Mouse (Mus musculus): ENCODE measurements at regions not wholly inside any gene's neighbourhood (a gene's known extent, or its start where the extent isn't known, plus 50 kb on each side); places are given as distances from the start of the nearest gene placed in this dataset.

DNA sequence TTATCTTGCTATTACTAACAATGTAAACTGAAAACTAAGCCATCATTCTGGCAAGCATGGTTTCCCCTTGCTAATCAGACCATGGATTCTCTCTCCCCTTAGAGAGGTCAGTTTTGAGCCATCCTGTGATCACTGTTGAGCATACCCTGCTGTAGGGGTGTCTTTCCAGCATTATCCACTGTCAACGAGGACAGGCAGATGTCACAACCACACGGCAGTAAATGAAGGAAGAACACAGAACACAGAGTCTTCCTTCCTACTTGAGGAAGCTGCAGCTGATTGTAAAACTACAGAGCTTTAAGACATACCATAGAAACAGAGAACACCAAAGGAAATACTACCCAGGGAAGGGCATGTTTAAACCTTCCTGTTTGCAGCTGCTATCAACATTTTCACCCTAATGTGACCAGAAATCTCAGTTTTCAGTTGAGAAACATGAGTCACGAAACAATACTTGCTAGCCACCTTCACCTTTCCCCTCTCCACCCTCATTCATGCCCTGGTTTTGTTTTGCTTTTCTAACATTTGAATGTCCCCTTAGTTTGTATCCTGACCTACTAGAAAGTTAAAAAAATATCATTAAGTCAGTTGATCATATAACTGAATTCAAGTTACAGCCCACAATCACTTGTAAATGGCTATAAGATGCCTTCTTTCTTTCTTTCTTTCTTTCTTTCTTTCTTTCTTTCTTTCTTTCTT is 356.8 kb upstream of the Cited2 start:
- Histone ChIP-seq H3K9ac (ENCODE audit: low read depth, low read length) (no peak overlapping the region), H3K4me3 (ENCODE audit: low read length) (no peak overlapping the region), H3K27ac (ENCODE audit: low read depth, low read length) (no peak overlapping the region), H3K9me3 (ENCODE audit: control insufficient read depth, low read length) (no peaks in the 10 kb centered on the region), H3K4me2 (ENCODE audit: low read length) (no peak overlapping the region), H3K4me1 (ENCODE audit: control insufficient read depth, insufficient read depth, low read depth, low read length) (no peaks in the 10 kb centered on the region), H3K36me3 (ENCODE audit: control insufficient read depth, insufficient read depth, low read length) (no peaks in the 10 kb centered on the region), H3K27me3 (replicated peaks; ENCODE audit: control insufficient read depth, insufficient read depth, low read length) (no peaks in the 10 kb centered on the region)
- 72% methylated on average over 3 of the region's 3 CpGs for WGBS
- no peak for ATAC-seq

DNA sequence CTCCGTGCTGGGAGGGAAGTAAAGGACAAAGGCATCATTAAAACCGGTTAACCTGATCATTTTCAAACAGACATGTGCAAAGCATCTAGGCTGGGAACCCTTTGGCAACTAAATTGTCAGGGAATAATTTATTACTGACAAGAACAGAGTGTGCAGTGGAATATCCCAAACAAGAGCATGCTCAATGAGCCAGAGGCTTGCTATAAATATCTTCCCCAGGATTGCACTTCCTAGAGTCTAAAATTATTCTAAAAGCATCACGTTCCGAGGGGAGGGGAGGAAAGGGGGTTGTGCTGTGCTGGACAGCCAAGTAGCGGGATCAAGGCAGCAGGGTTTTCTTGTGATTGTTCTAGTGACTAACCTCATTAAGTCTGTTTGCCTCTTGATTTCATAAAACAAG is 356.0 kb upstream of the Cited2 start:
- no peaks in the 10 kb centered on the region for H3K27me3 ChIP-seq (replicated peaks; ENCODE audit: control insufficient read depth, insufficient read depth, low read length)
- H3K4me2 ChIP-seq (ENCODE audit: low read length) = no peak overlapping the region
- WGBS = 13% methylated on average over 5 of the region's 5 CpGs
- peak; percentile 71 for ATAC-seq
- H3K36me3 ChIP-seq (ENCODE audit: control insufficient read depth, insufficient read depth, low read length) = no peaks in the 10 kb centered on the region
- H3K4me3 ChIP-seq (ENCODE audit: low read length) = no peak overlapping the region
- H3K9ac ChIP-seq (ENCODE audit: low read depth, low read length) = no peak overlapping the region
- no peak overlapping the region for H3K27ac ChIP-seq (ENCODE audit: low read depth, low read length)
- no peaks in the 10 kb centered on the region for H3K4me1 ChIP-seq (ENCODE audit: control insufficient read depth, insufficient read depth, low read depth, low read length)
- no peaks in the 10 kb centered on the region for H3K9me3 ChIP-seq (ENCODE audit: control insufficient read depth, low read length)

DNA sequence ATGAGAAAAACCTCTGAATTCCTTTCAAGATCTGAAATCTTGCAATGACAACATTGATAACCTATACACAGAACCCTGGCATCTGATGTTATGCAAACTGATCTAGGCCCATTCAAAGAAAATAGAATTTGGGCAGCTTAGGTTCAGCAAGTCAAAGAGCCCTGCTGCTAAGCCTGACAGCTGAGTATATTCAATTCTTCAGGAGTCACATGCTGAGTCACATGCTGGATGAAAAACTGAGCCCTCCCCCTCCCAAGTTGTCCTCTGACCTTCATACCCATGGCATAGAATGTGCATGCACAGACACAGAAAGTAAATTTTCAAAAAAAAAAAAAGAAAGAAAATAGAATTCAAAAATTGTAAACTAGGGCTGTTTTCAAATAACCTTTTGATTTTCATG is 355.6 kb upstream of the Cited2 start:
- Histone ChIP-seq H3K36me3 (ENCODE audit: control insufficient read depth, insufficient read depth, low read length) (no peaks in the 10 kb centered on the region), H3K9ac (ENCODE audit: low read depth, low read length) (no peak overlapping the region), H3K4me2 (ENCODE audit: low read length) (no peak overlapping the region), H3K9me3 (ENCODE audit: control insufficient read depth, low read length) (no peaks in the 10 kb centered on the region), H3K27me3 (replicated peaks; ENCODE audit: control insufficient read depth, insufficient read depth, low read length) (no peaks in the 10 kb centered on the region), H3K4me1 (ENCODE audit: control insufficient read depth, insufficient read depth, low read depth, low read length) (no peaks in the 10 kb centered on the region), H3K27ac (ENCODE audit: low read depth, low read length) (no peak overlapping the region), H3K4me3 (ENCODE audit: low read length) (no peak overlapping the region)
- ATAC-seq = no peak

DNA sequence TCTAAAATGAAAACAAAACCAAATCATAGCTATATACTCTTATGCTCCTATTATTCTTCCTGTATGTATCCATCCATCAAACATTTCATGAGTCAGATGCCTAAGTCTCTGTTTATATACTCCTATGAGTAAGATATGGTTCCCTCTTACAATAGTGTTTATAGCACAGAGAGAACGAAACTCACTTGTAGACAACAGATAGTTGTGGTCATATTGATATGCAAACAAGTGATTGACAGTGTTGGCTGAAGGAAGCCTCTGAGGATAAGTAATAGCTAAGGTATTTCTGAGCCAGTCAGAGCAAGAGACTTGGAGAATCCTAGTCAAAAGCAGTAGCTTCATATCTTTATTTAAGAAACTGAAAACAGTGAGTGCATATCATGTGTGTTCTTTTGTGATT is 354.4 kb upstream of the Cited2 start:
- Histone ChIP-seq H3K27me3 (replicated peaks; ENCODE audit: control insufficient read depth, insufficient read depth, low read length) (no peaks in the 10 kb centered on the region), H3K4me1 (ENCODE audit: control insufficient read depth, insufficient read depth, low read depth, low read length) (no peaks in the 10 kb centered on the region), H3K4me2 (ENCODE audit: low read length) (no peak overlapping the region), H3K4me3 (ENCODE audit: low read length) (no peak overlapping the region), H3K27ac (ENCODE audit: low read depth, low read length) (no peak overlapping the region), H3K9ac (ENCODE audit: low read depth, low read length) (no peak overlapping the region), H3K36me3 (ENCODE audit: control insufficient read depth, insufficient read depth, low read length) (no peaks in the 10 kb centered on the region), H3K9me3 (ENCODE audit: control insufficient read depth, low read length) (no peaks in the 10 kb centered on the region)
- 82% methylated on average over 1 of the region's 1 CpGs for WGBS
- ATAC-seq = no peak

DNA sequence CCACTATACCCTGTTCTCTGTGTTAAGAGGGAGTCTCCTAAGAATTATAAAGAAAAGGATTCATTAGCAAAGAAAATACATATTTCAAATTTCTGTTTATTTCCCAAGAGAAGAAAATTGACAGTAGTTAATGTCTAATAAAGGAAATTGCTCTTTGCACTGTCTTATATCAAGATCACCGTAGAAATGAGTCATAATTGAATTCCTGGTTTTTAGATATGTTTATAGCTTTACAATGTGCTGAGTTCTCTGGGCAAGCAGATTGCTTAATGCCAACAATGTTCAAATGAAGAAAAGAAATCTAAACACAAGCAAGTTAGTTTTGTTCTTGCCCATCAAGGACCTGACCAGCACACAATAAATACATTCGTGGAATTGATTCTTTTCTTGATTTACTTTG is 350.1 kb upstream of the Cited2 start:
- 64% methylated on average over 2 of the region's 2 CpGs for WGBS
- no peaks in the 10 kb centered on the region for H3K27me3 ChIP-seq (replicated peaks; ENCODE audit: control insufficient read depth, insufficient read depth, low read length)
- H3K4me2 ChIP-seq (ENCODE audit: low read length) = no peak overlapping the region
- H3K9ac ChIP-seq (ENCODE audit: low read depth, low read length) = no peak overlapping the region
- no peaks in the 10 kb centered on the region for H3K4me1 ChIP-seq (ENCODE audit: control insufficient read depth, insufficient read depth, low read depth, low read length)
- H3K4me3 ChIP-seq (ENCODE audit: low read length) = no peak overlapping the region
- H3K9me3 ChIP-seq (ENCODE audit: control insufficient read depth, low read length) = no peaks in the 10 kb centered on the region
- H3K27ac ChIP-seq (ENCODE audit: low read depth, low read length) = no peak overlapping the region
- ATAC-seq = no peak
- H3K36me3 ChIP-seq (ENCODE audit: control insufficient read depth, insufficient read depth, low read length) = no peaks in the 10 kb centered on the region

DNA sequence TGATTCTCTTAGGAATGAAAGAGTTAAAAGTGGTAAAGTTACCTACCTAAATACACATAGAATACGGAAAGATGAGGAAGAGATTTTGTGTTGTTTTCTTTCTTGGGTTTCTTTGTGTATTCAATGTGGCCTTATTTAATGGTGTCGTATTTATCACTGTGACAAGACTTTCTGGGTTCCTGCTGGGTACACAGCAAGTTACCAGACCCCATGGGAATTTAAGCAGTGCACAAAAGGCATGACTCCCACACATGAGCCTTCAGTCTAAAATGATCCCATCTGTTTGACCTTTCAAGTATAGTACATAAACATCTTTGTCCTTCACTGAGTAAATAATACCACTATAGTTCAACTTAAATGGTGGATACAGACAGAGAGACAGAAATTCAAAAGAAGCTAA is 349.0 kb upstream of the Cited2 start:
- Histone ChIP-seq H3K4me1 (ENCODE audit: control insufficient read depth, insufficient read depth, low read depth, low read length) (no peaks in the 10 kb centered on the region), H3K9ac (ENCODE audit: low read depth, low read length) (no peak overlapping the region), H3K4me2 (ENCODE audit: low read length) (no peak overlapping the region), H3K4me3 (ENCODE audit: low read length) (no peak overlapping the region), H3K27me3 (replicated peaks; ENCODE audit: control insufficient read depth, insufficient read depth, low read length) (no peaks in the 10 kb centered on the region), H3K9me3 (ENCODE audit: control insufficient read depth, low read length) (no peaks in the 10 kb centered on the region), H3K36me3 (ENCODE audit: control insufficient read depth, insufficient read depth, low read length) (no peaks in the 10 kb centered on the region), H3K27ac (ENCODE audit: low read depth, low read length) (no peak overlapping the region)
- no peak for ATAC-seq
- 33% methylated on average over 2 of the region's 2 CpGs for WGBS

DNA sequence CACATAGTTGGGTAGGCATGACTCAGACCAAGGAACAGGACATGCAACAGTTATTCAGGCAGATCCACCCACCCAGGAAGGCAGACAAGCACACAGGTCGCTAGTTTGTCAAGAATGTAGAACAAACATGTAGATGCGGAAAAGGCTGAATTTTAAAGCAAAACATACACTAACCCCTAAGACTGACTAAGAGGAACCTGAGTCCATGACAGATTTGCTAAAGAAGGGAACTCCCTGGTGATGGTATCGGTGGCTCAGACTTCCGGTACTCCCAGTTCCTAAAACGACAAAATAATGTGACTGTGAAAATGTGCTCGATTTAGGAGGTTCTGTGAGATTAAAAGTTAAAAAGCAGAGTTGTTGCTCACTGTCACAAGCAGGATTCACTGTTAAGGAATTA is 340.0 kb upstream of the Cited2 start:
- 89% methylated on average over 6 of the region's 6 CpGs for WGBS
- Histone ChIP-seq H3K9me3 (ENCODE audit: control insufficient read depth, low read length) (no peaks in the 10 kb centered on the region), H3K4me2 (ENCODE audit: low read length) (no peak overlapping the region), H3K36me3 (ENCODE audit: control insufficient read depth, insufficient read depth, low read length) (no peaks in the 10 kb centered on the region), H3K9ac (ENCODE audit: low read depth, low read length) (no peak overlapping the region), H3K4me3 (ENCODE audit: low read length) (no peak overlapping the region), H3K4me1 (ENCODE audit: control insufficient read depth, insufficient read depth, low read depth, low read length) (no peaks in the 10 kb centered on the region), H3K27me3 (replicated peaks; ENCODE audit: control insufficient read depth, insufficient read depth, low read length) (no peaks in the 10 kb centered on the region), H3K27ac (ENCODE audit: low read depth, low read length) (no peak overlapping the region)
- no peak for ATAC-seq

DNA sequence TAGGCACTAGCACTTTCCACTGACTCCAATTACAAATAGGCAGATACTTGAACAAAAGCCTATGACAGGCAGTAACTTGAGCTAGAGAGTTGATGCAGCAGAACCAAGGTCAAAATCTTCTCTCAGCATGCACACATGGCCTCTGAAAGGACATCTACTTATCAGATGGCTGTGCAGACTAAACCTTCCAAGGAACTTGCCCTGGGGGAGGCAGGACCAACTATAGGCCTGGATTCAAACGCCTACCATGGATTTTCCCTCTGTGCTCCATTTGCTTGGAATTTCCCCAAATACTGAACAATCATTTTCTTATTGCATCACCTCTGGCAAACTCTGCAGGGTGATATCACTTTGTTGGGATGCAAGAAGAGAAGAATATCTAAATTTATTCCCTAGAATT is 337.8 kb upstream of the Cited2 start:
- no peak overlapping the region for H3K27ac ChIP-seq (ENCODE audit: low read depth, low read length)
- H3K36me3 ChIP-seq (ENCODE audit: control insufficient read depth, insufficient read depth, low read length) = no peaks in the 10 kb centered on the region
- H3K4me3 ChIP-seq (ENCODE audit: low read length) = no peak overlapping the region
- H3K9me3 ChIP-seq (ENCODE audit: control insufficient read depth, low read length) = no peaks in the 10 kb centered on the region
- no peaks in the 10 kb centered on the region for H3K4me1 ChIP-seq (ENCODE audit: control insufficient read depth, insufficient read depth, low read depth, low read length)
- H3K9ac ChIP-seq (ENCODE audit: low read depth, low read length) = no peak overlapping the region
- no peak overlapping the region for H3K4me2 ChIP-seq (ENCODE audit: low read length)
- WGBS = 43% methylated on average over 1 of the region's 1 CpGs
- no peaks in the 10 kb centered on the region for H3K27me3 ChIP-seq (replicated peaks; ENCODE audit: control insufficient read depth, insufficient read depth, low read length)
- no peak for ATAC-seq

DNA sequence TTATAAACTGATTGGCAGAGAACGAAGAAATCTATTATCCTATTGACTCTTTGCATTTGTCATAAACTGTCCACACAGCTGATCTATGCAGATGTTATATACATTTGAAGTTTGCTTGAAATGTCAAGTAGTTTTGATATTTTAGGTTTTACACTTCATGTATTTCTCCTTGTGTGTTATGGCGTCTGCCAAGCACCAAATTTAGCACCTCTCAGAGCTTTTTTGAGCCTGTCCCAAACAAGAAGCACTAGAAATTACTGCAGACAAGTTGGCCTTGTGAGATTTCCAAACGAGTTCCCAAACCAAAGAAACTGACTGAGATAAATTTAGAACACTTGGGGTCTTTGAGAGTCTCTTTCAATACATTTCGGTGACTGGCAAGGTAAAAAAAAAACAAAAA is 335.7 kb upstream of the Cited2 start:
- no peaks in the 10 kb centered on the region for H3K4me1 ChIP-seq (ENCODE audit: control insufficient read depth, insufficient read depth, low read depth, low read length)
- no peak overlapping the region for H3K9ac ChIP-seq (ENCODE audit: low read depth, low read length)
- no peaks in the 10 kb centered on the region for H3K36me3 ChIP-seq (ENCODE audit: control insufficient read depth, insufficient read depth, low read length)
- 85% methylated on average over 4 of the region's 4 CpGs for WGBS
- H3K4me3 ChIP-seq (ENCODE audit: low read length) = no peak overlapping the region
- no peaks in the 10 kb centered on the region for H3K27me3 ChIP-seq (replicated peaks; ENCODE audit: control insufficient read depth, insufficient read depth, low read length)
- no peak overlapping the region for H3K4me2 ChIP-seq (ENCODE audit: low read length)
- no peak overlapping the region for H3K27ac ChIP-seq (ENCODE audit: low read depth, low read length)
- H3K9me3 ChIP-seq (ENCODE audit: control insufficient read depth, low read length) = no peaks in the 10 kb centered on the region
- ATAC-seq = no peak

All from hindbrain, embryonic 16.5 days (tissue).